Mouse (Mus musculus) limb, embryonic 14.5 days (tissue): ENCODE data around the gene Ank. TPM values are rescaled to one million over a fixed set of nuclear protein-coding genes. Genes with fewer than 3 reads are reported as not detected.
A peak's percentile ranks its signal among the peaks of the same experiment; 100 is the strongest.

Source experiments
- ATAC-seq: fragments of 200-750 bp; cut with Nextera tagmentation; 2 replicates; pipeline ENCODE4 v1.8.0; 2017; ENCODE audit warnings: low read depth, moderate number of reproducible peaks, moderate TSS enrichment; ENCODE audit not compliant: low FRiP score
- DNase-seq: peaks from one replicate; pipeline ENCODE4 v3.0.0-alpha.2; 2015; ENCODE audit warnings: low spot score
- H3K27ac ChIP-seq: fragments of 300-500 bp; sonication (generic); replicated peaks from 2 replicates; pipeline ENCODE4 v1.5.1; 2014; ENCODE audit warnings: low read depth, mild to moderate bottlenecking, low read length, moderate library complexity, mixed read lengths
- H3K27me3 ChIP-seq: fragments of 300-500 bp; sonication (generic); 2 replicates; pipeline ENCODE4 v1.6.1; 2014; ENCODE audit warnings: low read length, mixed read lengths; ENCODE audit not compliant: control insufficient read depth, insufficient read depth
- H3K36me3 ChIP-seq: fragments of 300-500 bp; sonication (generic); 2 replicates; pipeline ENCODE4 v1.6.1; 2014; ENCODE audit warnings: mild to moderate bottlenecking, low read length, moderate library complexity, mixed read lengths; ENCODE audit not compliant: control insufficient read depth, insufficient read depth
- H3K4me1 ChIP-seq: fragments of 300-500 bp; sonication (generic); 2 replicates; pipeline ENCODE4 v1.6.1; 2014; ENCODE audit warnings: antibody characterized with exemption, low read length, mixed read lengths; ENCODE audit not compliant: control insufficient read depth, insufficient read depth
- H3K4me2 ChIP-seq: fragments of 300-500 bp; sonication (generic); replicated peaks from 2 replicates; pipeline ENCODE4 v1.6.1; 2014; ENCODE audit warnings: low read depth, mild to moderate bottlenecking, low read length, moderate library complexity; ENCODE audit not compliant: severe bottlenecking
- H3K4me3 ChIP-seq: fragments of 300-500 bp; sonication (generic); replicated peaks from 2 replicates; pipeline ENCODE4 v1.5.1; 2014; ENCODE audit warnings: low read length
- H3K9ac ChIP-seq: fragments of 300-500 bp; sonication (generic); 2 replicates; pipeline ENCODE4 v1.6.1; 2014; ENCODE audit warnings: mild to moderate bottlenecking, low read depth, low read length, moderate library complexity; ENCODE audit not compliant: severe bottlenecking
- H3K9me3 ChIP-seq: fragments of 300-500 bp; sonication (generic); 2 replicates; pipeline ENCODE4 v1.6.1; 2016; ENCODE audit warnings: low read length; ENCODE audit not compliant: control insufficient read depth
- POLR2A ChIP-seq: fragments of 200-500 bp; IDR thresholded peaks from 2 replicates; pipeline ENCODE4 v1.8.0; 2012; ENCODE audit warnings: inconsistent platforms, mild to moderate bottlenecking, moderate library complexity, borderline replicate concordance; ENCODE audit not compliant: insufficient read depth, insufficient read length; ENCODE audit errors: extremely low read depth
- WGBS: fragments of 180-500 bp; shearing (Covaris S2); extraction: QIAGEN DNeasy Blood & Tissue Kit; methylation state at CpG from one replicate; pipeline ENCODE4 v1.1.7; 2014; 5-methylcytosine and 5-hydroxymethylcytosine counted together
- polyA plus RNA-seq, 2 experiments: library from polyadenylated mRNA; depleted of rRNA in 1 of 2; stranded (reverse) in 1 of 2; unstranded in 1 of 2; fragments of >200 nt; fragmentation: Nextera tagmentation in 1 of 2; extraction: Ambion mirVana in 1 of 2; gene quantifications; 2 replicates each; pipeline versions ENCODE4 v1.2.1 to v1.2.3; 2012 to 2014

Ank gene
- polyA plus RNA-seq, 2 experiments: 12.3 to 19.4 TPM

DNA sequence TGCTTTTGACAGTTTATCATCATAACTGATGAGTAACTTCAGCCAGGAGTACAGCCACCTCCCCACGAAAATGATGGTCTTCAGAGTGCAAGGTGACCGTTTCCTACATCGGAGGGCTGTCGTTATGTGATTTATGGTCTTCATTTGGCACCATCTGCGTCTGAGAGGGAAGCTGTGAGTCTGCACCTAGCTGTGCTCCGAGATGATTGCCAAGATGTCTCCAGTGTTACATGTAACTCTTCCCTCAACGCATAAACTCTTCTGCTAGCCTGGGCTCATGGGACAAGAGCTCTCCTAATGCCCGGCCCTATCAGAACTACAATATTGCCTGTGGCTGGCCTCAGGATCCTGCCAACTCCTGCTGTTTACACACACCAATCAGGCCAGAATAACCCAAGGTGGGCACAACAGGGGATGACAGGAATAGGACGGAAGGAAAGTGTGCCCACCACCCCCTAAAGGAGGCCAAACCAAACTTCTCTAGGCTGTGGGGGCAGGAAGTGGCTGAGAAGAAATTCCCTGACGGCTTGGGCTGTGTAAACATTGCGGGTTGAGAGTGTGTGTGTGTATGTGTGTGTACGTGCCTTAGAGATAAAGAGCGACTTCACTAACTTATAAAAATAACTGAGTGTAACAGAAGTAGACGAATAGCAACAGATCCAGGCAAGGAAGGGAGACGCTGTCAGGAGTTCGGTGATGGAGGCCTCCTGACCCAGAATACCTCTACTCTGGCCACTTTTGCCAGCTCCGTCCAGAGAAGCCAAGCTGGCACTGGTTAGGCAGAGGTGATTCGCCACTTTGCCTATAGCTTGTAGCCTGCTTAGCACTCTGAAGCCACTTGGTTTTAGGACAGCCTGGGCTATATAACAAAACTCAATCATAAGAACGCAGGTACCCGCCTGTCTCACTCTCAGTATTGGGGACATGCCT is 37.6 kb downstream of the Ank start:
- Histone ChIP-seq H3K4me3 (no peak overlapping the region), H3K9me3 (no peaks in the 10 kb centered on the region), H3K27ac (no peak overlapping the region), H3K27me3 (no peaks in the 10 kb centered on the region), H3K9ac (no peak overlapping the region), H3K36me3 (no peaks in the 10 kb centered on the region), H3K4me1 (peaks cover 15% of the 10 kb centered on the region; the same call in 1 of the 2 replicates), H3K4me2 (no peak overlapping the region)
- peak; percentile 19; the same call in 1 of the 2 replicates for ATAC-seq
- no peak for DNase-seq
- WGBS: 58% methylated on average over 20 of the region's 20 CpGs
- no peak for TF ChIP-seq POLR2A

DNA sequence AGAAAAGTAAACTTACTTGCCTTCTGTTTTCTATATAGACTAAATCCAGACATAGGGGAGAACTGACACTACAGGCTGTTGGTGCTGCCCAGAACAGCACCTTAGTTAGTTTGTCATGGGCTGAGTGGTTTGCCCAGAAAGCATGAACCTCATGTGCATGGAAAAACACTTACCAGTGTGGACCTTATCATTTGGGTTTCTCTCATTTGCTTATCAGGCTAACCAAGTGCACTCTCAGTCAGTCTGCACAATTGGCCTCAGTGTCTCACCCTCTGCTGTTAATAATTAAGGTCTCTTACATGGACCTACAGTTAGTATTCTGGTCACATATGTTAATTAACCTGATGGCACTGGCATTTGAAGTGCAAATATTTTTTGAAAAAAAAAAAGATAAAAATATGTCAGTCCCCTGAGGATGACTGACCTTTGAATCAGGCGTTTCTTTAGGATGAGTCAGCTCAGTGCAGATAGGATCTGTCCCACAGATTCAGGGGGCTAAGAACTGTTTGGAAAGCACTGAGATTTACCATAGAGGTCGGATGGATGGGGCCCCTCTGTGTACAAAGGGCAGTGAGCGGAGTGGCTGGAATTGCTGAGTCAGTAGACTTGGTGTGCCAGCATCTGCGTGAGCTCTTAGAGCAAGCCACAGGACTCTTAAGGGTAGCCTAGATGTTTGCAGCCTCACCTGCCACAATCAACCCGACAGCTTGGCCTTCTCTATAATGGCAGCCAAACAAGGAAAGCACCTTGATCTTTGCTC is 39.8 kb downstream of the Ank start:
- no peak for DNase-seq
- no peak overlapping the region for H3K4me2 ChIP-seq
- ATAC-seq: no peak
- H3K27ac ChIP-seq: no peak overlapping the region
- WGBS: 57% methylated on average over 5 of the region's 5 CpGs
- no peak overlapping the region for H3K9ac ChIP-seq
- H3K4me1 ChIP-seq: peaks cover 15% of the 10 kb centered on the region; the same call in 1 of the 2 replicates
- no peaks in the 10 kb centered on the region for H3K9me3 ChIP-seq
- no peak overlapping the region for H3K4me3 ChIP-seq
- no peaks in the 10 kb centered on the region for H3K36me3 ChIP-seq
- no peak for TF ChIP-seq POLR2A
- no peaks in the 10 kb centered on the region for H3K27me3 ChIP-seq

DNA sequence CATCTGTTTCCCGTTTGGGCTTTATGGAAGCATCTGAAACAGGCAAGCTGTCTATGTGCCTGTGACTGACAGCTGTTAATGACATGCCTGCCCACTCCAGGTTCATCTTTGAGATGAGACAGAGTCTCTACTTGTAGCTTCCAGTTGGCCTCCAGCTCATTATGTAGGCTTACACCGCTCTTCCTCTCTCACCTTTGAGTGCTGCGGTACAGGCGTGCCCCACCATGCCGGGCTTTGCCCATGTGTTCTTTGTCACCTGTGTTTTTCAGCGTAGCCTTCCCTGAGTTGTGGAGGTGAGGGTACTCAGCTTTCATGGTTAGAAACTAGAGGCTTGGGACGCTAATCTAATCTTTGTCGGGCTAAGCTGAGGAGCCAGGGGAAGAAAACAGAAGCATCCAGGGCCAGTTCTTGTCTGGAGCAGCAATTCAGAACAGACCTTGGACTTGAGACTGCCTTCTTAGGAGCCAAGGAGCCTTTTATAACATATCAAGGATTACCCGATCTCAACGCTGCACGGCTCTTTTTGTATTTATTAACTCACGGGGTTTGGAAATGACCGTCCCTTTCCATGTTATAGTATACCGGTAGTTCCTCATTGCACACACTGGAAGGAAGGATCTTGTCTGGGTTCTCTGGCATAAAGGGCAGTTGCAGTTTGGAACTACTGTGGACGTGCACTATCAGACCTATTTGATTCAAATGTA is 40.6 kb downstream of the Ank start:
- Histone ChIP-seq H3K9ac (no peak overlapping the region), H3K9me3 (no peaks in the 10 kb centered on the region), H3K36me3 (no peaks in the 10 kb centered on the region), H3K4me1 (peaks cover 15% of the 10 kb centered on the region; the same call in 1 of the 2 replicates), H3K27me3 (no peaks in the 10 kb centered on the region), H3K4me2 (no peak overlapping the region), H3K27ac (no peak overlapping the region), H3K4me3 (no peak overlapping the region)
- ATAC-seq (no peak), DNase-seq (no peak)
- no peak for TF ChIP-seq POLR2A
- WGBS: 79% methylated on average over 15 of the region's 15 CpGs

DNA sequence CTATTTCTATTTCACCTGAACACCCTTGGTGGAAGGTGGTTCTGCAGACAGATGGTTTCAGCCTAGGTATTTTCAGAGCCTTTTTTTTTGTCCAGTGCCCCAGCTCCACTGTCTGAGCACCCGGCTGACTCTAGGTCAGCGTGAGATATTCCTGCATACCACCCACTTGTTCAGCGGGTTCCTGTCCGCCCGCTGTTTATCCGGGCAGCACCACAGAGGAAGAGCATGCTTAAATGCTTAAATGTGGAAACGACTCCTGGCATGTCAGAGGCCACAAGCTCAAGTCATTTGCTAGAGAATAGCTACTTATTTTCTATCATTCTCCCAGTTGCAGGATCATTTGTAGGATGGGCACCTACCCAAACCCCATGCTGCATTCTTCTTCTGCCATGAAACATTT is 41.7 kb downstream of the Ank start:
- no peaks in the 10 kb centered on the region for H3K9me3 ChIP-seq
- H3K9ac ChIP-seq: no peak overlapping the region
- no peaks in the 10 kb centered on the region for H3K27me3 ChIP-seq
- no peak for TF ChIP-seq POLR2A
- 85% methylated on average over 7 of the region's 7 CpGs for WGBS
- no peak overlapping the region for H3K27ac ChIP-seq
- peaks cover 15% of the 10 kb centered on the region; the same call in 1 of the 2 replicates for H3K4me1 ChIP-seq
- H3K4me3 ChIP-seq: no peak overlapping the region
- DNase-seq (no peak), ATAC-seq (no peak)
- H3K4me2 ChIP-seq: no peak overlapping the region
- H3K36me3 ChIP-seq: no peaks in the 10 kb centered on the region

DNA sequence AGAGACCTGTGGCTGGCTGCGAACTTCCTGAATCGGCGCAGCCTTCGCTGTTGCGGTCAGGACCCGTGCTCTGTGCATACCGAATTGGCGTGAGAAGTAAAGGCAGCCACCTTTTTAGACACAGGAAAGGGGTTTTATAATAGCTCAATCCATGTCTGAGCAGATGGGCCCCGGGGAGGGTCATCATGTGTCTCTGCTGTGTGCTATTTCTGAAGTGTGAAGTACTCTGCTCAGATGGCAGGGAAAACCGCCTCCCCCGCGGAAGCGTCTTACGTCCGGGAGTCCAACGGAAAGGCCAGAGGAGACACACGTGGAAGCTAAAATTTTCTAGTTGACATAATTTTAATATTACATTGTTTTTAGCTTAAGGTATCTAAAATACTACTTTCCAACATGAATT is 42.5 kb downstream of the Ank start:
- peaks cover 14% of the 10 kb centered on the region; the same call in 1 of the 2 replicates for H3K4me1 ChIP-seq
- no peak overlapping the region for H3K4me2 ChIP-seq
- no peaks in the 10 kb centered on the region for H3K9me3 ChIP-seq
- no peak for TF ChIP-seq POLR2A
- no peaks in the 10 kb centered on the region for H3K36me3 ChIP-seq
- no peak overlapping the region for H3K4me3 ChIP-seq
- no peak overlapping the region for H3K27ac ChIP-seq
- ATAC-seq (no peak), DNase-seq (no peak)
- 85% methylated on average over 17 of the region's 17 CpGs for WGBS
- H3K9ac ChIP-seq: no peak overlapping the region
- no peaks in the 10 kb centered on the region for H3K27me3 ChIP-seq
